Mouse (Mus musculus): ENCODE results near the gene Dusp10.

Gene Dusp10

GRCm38 (mm10) chr1:184100927-184101749, 88.0 kb downstream of the Dusp10 start:
- no peak for DNase-seq (ENCODE audit: low spot score)

DNA sequence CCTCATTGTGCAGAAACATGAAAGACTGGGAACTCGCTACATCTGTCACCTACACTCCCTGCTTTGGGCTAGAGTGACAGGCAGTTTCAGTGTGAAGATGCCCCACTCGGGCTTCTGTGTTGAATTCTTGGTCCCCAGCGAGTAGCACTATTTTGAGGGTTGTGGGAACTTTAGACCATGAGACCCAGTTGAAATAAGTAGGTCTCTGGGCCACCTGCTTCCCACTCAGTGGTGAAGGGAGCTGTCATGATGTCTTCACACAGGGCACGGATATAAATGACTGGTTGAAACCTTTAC, 88.6 kb downstream of the Dusp10 start:
- no peak for DNase-seq (ENCODE audit: low spot score)

DNA sequence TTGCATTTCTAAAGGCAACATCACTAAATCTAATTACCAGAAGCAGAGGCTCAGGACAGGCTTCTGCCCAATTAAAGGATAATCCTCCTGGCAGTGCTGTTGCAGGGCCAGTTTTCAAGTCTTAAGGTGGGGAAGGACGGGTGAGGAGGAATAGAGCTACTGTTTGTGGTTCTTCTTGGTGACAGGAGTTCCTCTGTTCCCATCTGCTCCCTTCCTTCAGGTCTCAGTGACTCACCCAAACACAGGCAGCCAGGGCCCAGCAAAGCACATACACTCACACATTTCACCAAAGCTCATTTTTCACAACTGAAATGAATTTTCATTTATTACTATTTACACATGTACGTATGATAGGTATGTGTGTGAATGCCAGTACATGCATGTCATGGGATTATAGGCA, 93.7 kb downstream of the Dusp10 start:
- DNase-seq (ENCODE audit: low spot score): no peak

DNA sequence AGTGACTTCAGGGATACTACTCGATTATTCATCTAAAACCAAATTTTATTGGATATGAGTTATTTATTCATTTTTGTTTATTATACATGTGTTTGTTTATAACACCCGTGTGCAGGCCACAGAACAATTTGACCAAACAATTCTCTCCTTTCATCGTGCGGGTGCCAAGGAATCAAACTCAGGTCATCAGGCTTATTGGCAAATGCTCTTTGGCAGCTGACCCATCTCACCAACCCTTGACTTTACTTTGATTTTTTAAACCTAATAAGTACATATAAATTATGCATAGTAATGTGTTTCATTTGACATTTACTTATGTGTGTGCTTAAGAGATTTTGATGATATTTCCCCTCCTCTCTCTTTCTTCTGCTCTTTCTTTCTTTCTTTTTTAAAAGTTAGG, 94.3 kb downstream of the Dusp10 start:
- no peak for DNase-seq (ENCODE audit: low spot score)

GRCm38 (mm10) chr1:184108254-184108653, 95.2 kb downstream of the Dusp10 start:
- DNase-seq (ENCODE audit: low spot score): no peak

- DNase-seq (ENCODE audit: low spot score): no peak
Observed at GRCm38 (mm10) chr1:184117586-184117985, 104.5 kb downstream of the Dusp10 start.

- no peak for DNase-seq (ENCODE audit: low spot score)
Observed at GRCm38 (mm10) chr1:184117991-184118390, 104.9 kb downstream of the Dusp10 start.

- no peak for DNase-seq (ENCODE audit: low spot score)
Observed at GRCm38 (mm10) chr1:184118586-184118985, 105.5 kb downstream of the Dusp10 start.
